Mouse (Mus musculus): ENCODE data around the gene Ndufa13.
"Not testable (repeated sequence)": the region's sequence is repeated elsewhere in the genome, so short reads cannot be mapped to it uniquely, and the experiment has no call there.

Gene Ndufa13

DNA sequence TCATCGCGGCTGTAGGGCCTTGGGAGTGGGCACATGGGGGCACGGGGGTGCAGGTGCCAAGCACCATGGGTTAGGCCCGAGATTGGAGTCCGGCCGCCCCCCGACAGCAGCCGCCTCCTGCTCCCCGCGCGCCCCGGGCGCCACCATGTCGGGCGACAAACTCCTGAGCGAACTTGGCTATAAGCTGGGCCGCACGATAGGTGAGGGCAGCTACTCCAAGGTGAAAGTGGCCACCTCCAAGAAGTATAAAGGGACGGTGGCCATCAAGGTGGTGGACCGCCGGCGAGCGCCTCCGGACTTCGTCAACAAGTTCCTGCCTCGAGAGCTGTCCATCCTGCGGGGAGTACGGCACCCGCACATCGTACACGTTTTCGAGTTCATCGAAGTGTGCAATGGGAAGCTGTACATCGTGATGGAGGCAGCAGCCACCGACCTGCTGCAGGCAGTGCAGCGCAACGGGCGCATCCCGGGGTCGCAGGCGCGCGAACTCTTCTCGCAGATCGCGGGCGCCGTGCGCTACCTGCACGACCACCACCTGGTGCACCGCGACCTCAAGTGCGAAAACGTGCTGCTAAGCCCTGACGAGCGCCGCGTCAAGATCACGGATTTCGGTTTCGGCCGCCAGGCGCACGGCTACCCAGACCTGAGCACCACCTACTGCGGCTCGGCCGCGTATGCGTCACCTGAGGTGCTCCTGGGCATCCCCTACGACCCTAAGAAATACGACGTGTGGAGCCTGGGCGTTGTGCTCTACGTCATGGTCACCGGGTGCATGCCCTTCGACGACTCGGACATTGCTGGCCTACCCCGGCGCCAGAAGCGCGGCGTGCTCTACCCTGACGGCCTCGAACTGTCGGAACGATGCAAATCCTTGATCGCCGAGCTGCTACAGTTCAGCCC is at the start of gene Ndufa13, which contains the start of the genes Tssk6 and Yjefn3:
Gene Ndufa13 (minus strand): TSS at position 396 of the 900 bp plus-strand sequence.
Gene Tssk6 (plus strand): TSS at position 22 of the 900 bp plus-strand sequence.
Gene Yjefn3 (minus strand): TSS at position 550 of the 900 bp plus-strand sequence.
- DNase-seq (ENCODE audit: low read depth, low spot score), result no peak

DNA sequence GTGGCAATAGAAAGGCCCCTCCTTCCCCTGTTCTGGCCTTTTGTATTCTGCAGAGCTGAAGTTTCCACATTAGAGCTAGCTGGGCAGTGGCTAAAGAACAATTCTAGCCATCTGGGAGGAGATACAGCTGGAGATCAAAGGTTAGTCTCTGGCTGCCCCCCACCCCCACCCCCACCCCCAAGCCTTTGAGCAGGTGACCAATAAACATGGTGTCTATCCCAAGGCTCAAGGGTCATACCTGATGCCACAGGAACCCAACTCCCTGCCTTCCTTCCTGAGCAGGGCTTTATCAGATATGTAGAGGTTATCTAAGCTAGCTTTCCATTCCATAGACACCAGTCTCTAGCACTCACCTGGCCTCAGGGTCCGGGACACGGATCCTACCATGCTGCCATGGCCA is 47.9 kb upstream of the Ndufa13 start:
- DNase-seq (ENCODE audit: low read depth, low spot score), result no peak

DNA sequence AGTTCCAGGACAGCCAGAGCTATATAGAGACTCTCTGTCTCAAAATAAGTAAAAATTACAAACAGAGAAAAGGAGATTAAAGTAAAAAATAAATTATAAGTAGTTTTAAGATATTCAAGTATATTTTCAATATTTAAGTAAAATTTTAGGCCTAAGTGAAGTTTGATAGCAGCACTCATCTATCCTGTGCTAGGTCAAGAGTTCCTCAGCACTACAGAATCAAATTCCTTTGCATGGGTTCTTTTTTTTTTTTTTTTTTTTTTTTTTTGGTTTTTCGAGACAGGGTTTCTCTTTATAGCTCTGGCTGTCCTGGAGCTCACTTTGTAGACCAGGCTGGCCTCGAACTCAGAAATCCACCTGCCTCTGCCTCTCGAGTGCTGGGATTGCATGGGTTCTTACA is 40.1 kb upstream of the Ndufa13 start:
- not testable (repeated sequence) for DNase-seq (ENCODE audit: low read depth, low spot score)

DNA sequence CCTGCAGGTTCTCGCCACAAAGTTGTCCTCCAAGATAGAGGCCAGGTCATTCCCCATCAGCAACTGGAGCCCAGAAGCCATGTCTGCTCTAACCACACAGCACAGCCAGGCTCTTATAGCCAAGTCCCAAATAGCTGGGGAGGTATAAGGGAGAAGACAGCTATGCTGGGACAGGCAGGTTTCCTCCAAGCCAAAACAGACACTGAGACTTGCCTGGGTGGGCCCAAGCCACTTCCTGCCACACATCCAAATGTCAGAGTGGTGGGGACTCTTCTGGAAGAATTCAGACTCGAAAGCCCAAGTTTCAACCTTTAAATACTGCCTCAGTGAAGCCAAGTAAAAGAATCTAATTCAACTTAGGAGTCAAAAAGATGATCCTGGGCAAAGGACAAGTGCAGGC is 38.0 kb upstream of the Ndufa13 start:
- no peak for DNase-seq (ENCODE audit: low read depth, low spot score)

GRCm38 (mm10) chr8:69939633-69940032 is 37.3 kb upstream of the Ndufa13 start:
- no peak for DNase-seq (ENCODE audit: low read depth, low spot score)

DNA sequence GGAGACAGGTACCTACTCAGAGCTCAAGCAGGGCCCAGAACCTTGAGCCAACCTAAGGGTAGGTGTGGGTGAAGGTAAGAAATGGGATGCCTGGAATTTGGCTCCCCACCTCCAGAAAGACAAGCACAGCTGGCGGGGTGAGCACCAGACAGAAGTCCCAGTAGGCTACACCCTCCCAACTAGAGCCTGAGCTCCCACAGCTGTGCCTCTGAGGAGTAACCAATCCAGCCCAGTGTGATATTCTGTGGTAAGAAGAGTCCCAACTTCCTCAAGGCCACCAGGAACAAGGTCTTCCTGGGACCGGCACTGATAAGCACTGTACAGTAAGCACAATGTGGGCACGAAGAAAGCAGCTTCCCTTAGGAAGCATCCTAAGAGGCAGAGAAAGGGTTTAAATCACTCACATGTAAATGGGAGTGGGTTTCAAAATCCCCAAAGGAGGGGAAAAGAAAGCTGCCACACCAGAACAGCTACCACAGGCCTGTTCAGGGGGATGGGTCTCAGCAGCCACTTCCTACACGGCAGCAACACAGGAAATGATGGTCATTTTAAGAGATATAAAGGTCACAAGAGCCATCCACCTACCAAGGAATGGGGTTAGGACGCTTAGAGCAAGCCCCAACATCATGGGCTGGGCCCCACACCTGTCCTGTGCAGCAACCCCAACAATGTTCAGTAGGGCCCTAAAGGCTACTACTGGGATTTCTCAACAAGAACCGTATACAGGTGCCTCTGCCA is 36.1 kb upstream of the Ndufa13 start:
- no peak for DNase-seq (ENCODE audit: low read depth, low spot score)

DNA sequence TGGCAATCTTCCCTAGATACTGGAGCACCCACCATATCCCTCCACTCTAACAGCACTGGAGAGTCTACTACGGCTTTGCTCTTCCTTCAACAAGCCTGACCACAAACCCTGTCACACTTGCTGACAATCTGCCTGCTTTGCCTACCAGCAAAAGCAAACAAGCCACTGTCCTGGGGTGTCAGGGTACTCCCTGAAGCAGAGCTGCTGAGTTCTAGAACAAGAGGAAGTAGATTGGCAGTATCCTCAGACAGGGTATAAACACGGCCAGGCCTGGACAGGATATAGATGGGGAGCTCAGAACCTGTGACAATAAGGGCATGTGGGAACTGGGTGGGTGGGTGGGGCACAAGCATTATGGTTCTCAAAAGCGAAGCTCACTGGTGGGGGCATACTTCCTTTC is 35.1 kb upstream of the Ndufa13 start:
- DNase-seq (ENCODE audit: low read depth, low spot score), result no peak

DNA sequence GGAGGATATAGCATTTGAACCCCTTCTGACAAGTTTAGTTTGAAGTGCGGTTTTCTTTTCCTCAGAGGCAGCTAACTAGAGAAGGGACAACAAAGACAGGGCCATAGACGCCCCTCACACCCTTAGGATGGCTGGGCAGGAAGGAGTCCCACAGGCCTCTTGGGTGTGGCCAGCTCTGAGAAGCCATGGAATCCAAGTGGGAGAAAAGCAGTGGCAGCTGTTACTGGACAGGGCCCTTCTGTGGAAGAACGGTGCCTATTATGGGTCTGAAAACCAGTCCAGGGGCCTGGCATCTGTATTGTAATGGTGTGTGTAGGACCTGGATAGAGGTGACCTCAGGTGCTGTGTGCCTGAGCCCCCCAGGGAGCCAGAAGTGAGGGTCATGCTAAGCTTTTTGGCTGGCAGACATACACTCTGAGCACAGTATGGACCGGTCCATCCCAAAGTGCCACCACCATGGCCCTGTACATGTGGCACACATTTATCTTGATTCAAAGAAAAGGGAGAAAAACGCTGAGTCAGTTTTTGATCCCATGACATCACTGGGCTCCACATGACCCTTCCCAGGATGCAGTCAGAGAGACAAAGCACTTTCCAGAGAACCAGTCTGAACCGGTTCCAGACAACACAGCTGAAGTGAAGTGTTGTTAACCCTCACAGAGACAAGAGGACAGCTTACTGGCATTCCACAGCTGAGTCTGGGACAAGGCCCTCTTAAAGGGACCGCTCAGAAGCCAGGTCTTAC is 33.9 kb upstream of the Ndufa13 start:
- peak; percentile 82 for DNase-seq (ENCODE audit: low read depth, low spot score)

DNA sequence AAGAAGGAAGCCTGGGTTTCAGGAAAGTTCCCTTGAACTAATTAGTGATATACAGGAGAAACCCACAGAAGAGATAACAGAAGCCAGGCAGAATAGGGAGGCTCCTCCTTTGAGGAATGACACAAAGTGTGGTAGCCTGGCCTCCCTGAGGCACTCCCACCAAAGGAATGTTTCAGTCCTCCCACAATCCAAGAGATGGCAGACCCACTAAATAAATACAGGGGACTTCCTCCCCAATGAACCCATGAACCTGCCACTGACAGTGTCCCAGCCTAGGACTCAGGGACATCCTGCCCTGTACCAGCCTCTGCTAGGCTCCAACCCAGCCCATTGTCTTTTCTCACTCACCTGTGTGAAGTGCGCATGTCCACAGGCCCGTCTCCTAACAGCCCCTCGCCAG is 33.1 kb upstream of the Ndufa13 start:
- no peak for DNase-seq (ENCODE audit: low read depth, low spot score)

GRCm38 (mm10) chr8:69934582-69934981 is 32.2 kb upstream of the Ndufa13 start:
- DNase-seq (ENCODE audit: low read depth, low spot score), result no peak

DNA sequence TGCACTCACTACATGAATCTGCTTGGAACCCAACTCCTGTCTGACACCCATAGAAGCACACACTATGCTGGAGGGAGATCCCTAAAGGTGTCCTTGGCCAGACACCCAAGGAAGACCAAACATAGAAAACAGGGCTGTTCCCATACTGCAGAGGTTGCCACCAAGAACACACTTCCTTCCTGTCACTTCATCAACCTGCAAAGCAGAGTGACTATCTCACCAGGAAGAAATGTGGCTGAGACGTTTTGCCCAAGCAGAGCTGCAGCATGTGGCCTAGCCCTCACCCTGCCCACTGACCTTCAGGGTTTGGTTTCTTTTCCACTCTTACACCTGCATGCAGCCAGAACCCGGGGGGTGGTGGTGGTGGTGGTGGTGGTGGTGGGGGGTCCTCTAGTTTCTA is 31.5 kb upstream of the Ndufa13 start:
- DNase-seq (ENCODE audit: low read depth, low spot score), result no peak

DNA sequence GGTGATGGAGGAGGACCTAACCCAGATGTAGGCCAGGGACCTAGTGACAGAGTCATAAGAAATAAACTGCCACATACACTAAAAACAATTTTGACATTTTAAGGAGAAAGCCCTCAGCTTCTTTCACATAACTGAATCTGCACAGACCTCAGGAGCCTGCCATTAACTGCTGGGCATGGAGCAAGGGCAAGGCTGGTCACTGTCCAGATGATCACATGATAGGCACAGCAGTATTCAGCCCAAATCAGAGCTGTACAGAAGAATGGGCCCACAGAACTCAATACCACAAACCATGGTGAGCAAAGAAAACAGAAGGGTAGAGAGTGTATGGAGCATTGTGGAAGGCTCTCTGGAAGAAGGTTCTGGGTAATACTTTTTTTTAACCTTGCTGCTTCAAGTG is 24.5 kb upstream of the Ndufa13 start:
- DNase-seq (ENCODE audit: low read depth, low spot score), result no peak

DNA sequence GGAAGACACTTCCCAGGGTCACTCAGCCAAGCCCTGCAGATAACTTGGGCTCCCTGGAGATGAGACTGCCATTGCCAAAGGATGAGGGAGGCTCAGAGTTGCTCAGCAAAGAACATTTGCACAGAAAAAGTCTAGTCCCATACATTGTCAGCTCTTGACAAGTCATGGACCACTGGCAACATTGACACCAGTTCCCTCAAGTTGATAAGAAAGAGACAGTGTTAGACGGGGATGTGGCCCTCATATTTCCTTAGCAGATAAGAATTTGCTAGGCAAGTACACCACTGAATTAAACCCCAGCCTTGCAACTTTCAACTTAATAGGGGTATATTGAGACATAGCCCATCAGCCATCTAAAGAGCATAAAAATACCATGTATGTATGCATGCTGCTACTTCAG is 21.6 kb upstream of the Ndufa13 start:
- DNase-seq (ENCODE audit: low read depth, low spot score), result no peak

DNA sequence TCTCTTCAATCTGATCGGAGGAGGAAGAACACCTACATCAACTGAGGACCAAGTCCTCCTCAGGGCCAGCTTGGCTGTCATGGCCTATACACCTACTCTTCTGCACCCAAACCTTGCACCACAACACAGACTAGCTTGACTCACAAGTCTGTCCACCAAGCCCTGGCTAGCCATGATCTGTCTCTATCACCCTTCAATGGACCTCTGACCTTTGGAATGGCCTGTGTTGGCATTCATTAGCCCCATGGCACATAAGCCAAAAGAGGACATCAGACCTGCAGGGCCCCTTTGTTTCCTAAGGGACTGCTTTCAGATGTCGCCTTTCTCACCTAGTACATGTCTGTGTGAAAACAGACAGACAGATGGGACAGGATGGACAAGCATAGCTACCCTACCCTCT is 18.8 kb upstream of the Ndufa13 start:
- no peak for DNase-seq (ENCODE audit: low read depth, low spot score)

- peak; percentile 80 for DNase-seq (ENCODE audit: low read depth, low spot score)
These were observed 17.7 kb upstream of the Ndufa13 start for GRCm38 (mm10) chr8:69919876-69920662.

DNA sequence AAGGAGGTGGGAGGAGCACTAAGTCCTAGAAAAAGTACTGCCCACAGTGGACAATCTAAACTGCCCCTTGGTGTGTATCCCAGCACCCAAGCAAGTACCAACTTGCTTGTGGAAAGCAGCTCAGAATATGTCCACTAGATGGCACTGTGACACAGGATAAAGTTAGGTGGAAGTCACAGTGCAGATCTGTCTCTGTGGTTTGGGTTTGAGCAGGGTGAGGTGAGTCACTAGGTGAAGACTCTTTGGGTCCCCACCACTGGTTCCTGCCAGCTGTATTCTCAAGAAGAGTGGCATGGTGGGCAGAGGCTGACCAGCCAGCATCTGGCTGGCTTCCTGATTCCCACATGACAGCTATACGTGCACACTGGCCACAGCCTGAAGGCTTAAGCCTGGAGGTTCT is 16.7 kb upstream of the Ndufa13 start:
- peak; percentile 96 for DNase-seq (ENCODE audit: low read depth, low spot score)

GRCm38 (mm10) chr8:69918506-69918905 is 16.1 kb upstream of the Ndufa13 start:
- no peak for DNase-seq (ENCODE audit: low read depth, low spot score)

GRCm38 (mm10) chr8:69915748-69916147 is 13.4 kb upstream of the Ndufa13 start:
- peak; percentile 83 for DNase-seq (ENCODE audit: low read depth, low spot score)

DNA sequence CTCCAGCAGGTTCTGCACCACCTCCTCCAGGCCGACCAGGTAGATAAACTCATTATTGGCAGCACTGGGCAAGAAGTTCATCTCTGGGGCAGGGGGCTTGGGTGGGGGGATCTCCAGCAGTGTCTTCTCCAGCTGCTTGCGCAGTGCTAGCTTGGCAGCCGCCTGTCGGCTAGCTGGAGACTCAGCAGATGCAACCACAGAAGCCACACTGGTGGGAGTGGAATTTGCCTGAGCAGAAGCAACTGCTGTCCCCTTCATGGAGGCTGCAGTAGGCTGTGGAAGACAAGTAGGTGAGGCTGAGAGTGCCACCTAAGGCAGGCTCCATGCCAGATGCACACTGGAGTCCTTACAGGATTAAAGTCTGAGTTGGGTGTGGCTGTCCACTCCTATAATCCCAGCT is 12.2 kb upstream of the Ndufa13 start:
- no peak for DNase-seq (ENCODE audit: low read depth, low spot score)

GRCm38 (mm10) chr8:69912478-69913074 is 10.2 kb upstream of the Ndufa13 start:
- peak; percentile 90 for DNase-seq (ENCODE audit: low read depth, low spot score)

DNA sequence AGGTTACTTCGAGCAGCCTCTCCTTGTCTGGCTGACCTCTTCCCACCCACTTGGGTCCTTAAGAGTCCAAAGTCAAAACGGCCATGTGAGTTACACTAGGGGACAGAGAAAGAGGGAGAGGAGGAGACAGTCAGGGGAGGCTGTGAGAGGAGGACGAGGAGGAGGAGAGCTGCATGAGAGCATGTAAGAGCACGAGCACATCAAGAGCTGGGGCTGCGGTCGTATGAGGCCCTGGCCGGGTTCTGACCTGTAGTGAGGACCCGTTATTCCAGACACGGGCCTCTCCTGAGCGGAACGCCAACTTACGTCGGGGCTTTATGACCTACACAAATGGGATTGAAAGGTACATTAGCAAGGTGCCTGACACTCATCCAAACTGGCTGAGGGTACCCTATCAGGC is 9.6 kb upstream of the Ndufa13 start:
- no peak for DNase-seq (ENCODE audit: low read depth, low spot score)
